26 mouse cellular contexts compared by ENCODE assay signal in genomic region chr6:86788242-86788641, GRCm38 (mm10).
"Had no signal": no experiment of that assay in that cellular context is flagged by ENCODE, and none has a peak within 500 bp of the region (broad histone marks: within the 10 kb centered on the region; RNA-seq: fewer than 3 reads in every experiment).

No protein-coding gene starts in this region.

- H3K4me3 ChIP-seq: gastrocnemius, adult 2 months; heart, embryonic 10.5 days; heart, embryonic 13.5 days; heart, embryonic 15.5 days; hindbrain, embryonic 10.5 days; hindbrain, embryonic 12.5 days; kidney, embryonic 15.5 days; limb, embryonic 10.5 days; limb, embryonic 12.5 days had no signal

- H3K9ac ChIP-seq: heart, embryonic 13.5 days; heart, embryonic 15.5 days; hindbrain, embryonic 12.5 days; hindbrain, embryonic 14.5 days; kidney, embryonic 15.5 days; limb, embryonic 12.5 days had no signal

- H3K4me2 ChIP-seq: heart, embryonic 13.5 days; heart, embryonic 15.5 days; hindbrain, embryonic 12.5 days; hindbrain, embryonic 14.5 days; kidney, embryonic 15.5 days; limb, embryonic 12.5 days had no signal

- ATAC-seq: forebrain, embryonic 16.5 days; hindbrain, embryonic 16.5 days; inflammation-experienced regulatory T-cells, adult 6 months had no signal

- H3K27ac ChIP-seq: gastrocnemius, adult 2 months; heart, embryonic 10.5 days; heart, embryonic 13.5 days; heart, embryonic 15.5 days; hindbrain, embryonic 10.5 days; hindbrain, embryonic 12.5 days; hindbrain, embryonic 14.5 days; kidney, embryonic 15.5 days; kidney, postnatal 0 days; limb, embryonic 10.5 days; limb, embryonic 12.5 days had no signal

- H3K36me3 ChIP-seq: heart, embryonic 10.5 days; heart, embryonic 13.5 days; heart, embryonic 15.5 days; hindbrain, embryonic 10.5 days; hindbrain, embryonic 12.5 days; kidney, embryonic 15.5 days; limb, embryonic 10.5 days; limb, embryonic 12.5 days had no signal

- H3K9me3 ChIP-seq: heart, embryonic 10.5 days; heart, embryonic 13.5 days; heart, embryonic 15.5 days; hindbrain, embryonic 10.5 days; hindbrain, embryonic 12.5 days; kidney, embryonic 15.5 days; limb, embryonic 10.5 days; limb, embryonic 12.5 days had no signal

- H3K27me3 ChIP-seq: heart, embryonic 15.5 days had no signal

- DNase-seq: gastrocnemius, adult 2 months; gastrocnemius, postnatal 10 days; gastrocnemius, postnatal 25 days; heart, adult 18-20 months; heart, postnatal 4 days; kidney, adult 11 months; kidney, adult 2 months; kidney, adult 9 months; kidney, postnatal 14 days; kidney, postnatal 36 days; layer of hippocampus, adult 9-11 months; layer of hippocampus, postnatal 36 days; liver had no signal
